Mouse (Mus musculus) testis, adult 2 months (tissue): ENCODE data around the gene Ifih1. TPM values are rescaled to one million over a fixed set of nuclear protein-coding genes. Genes with fewer than 3 reads are reported as not detected.

ENCODE experiments used
- H3K27ac ChIP-seq: fragments of 200-500 bp; 2 replicates; pipeline ENCODE4 v1.5.1; 2012; ENCODE audit warnings: low read depth, low read length; ENCODE audit not compliant: control insufficient read depth, insufficient read depth
- H3K27me3 ChIP-seq: fragments of 200-500 bp; 2 replicates; pipeline ENCODE4 v1.6.1; 2012; ENCODE audit warnings: mild to moderate bottlenecking, low read length, moderate library complexity; ENCODE audit not compliant: control insufficient read depth, insufficient read depth
- H3K36me3 ChIP-seq: fragments of 200-500 bp; 2 replicates; pipeline ENCODE4 v1.6.1; 2012; ENCODE audit warnings: mild to moderate bottlenecking, low read length; ENCODE audit not compliant: control insufficient read depth, insufficient read depth
- H3K4me1 ChIP-seq: fragments of 200-500 bp; 2 replicates; pipeline ENCODE4 v1.6.1; 2012; ENCODE audit warnings: low read length; ENCODE audit not compliant: control insufficient read depth, insufficient read depth
- H3K4me3 ChIP-seq: fragments of 200-500 bp; 2 replicates; pipeline ENCODE4 v1.5.1; 2012; ENCODE audit warnings: low read depth, mild to moderate bottlenecking, low read length, moderate library complexity, mixed read lengths; ENCODE audit not compliant: control insufficient read depth
- CTCF ChIP-seq: fragments of 200-500 bp; IDR thresholded peaks from 2 replicates; pipeline ENCODE4 v1.5.1; 2012; ENCODE audit warnings: low read depth, mild to moderate bottlenecking, inconsistent platforms, low read length, moderate library complexity; ENCODE audit not compliant: control insufficient read depth, insufficient read depth, insufficient replicate concordance
- POLR2A ChIP-seq: fragments of 200-500 bp; IDR thresholded peaks from 2 replicates; pipeline ENCODE4 v1.6.1; 2012; ENCODE audit warnings: low read depth, mild to moderate bottlenecking, inconsistent platforms, low read length, moderate library complexity; ENCODE audit not compliant: control insufficient read depth
- polyA plus RNA-seq: library from polyadenylated mRNA; depleted of rRNA; stranded (reverse); fragments of >200 nt; gene quantifications from 2 replicates; pipeline ENCODE4 v1.2.3, GENCODE M21; 2012

Gene Ifih1
- polyA plus RNA-seq, 1 experiment: 0.26 TPM

GRCm38 (mm10) chr2:62665536-62665935 lies 19.5 kb upstream of the Ifih1 start:
- Histone ChIP-seq H3K27me3 (no peaks in the 10 kb centered on the region), H3K4me3 (no peak overlapping the region), H3K27ac (no peak overlapping the region), H3K4me1 (peaks cover 7% of the 10 kb centered on the region), H3K36me3 (no peaks in the 10 kb centered on the region)
- TF ChIP-seq POLR2A: no peak

- no peaks in the 10 kb centered on the region for H3K36me3 ChIP-seq
- TF ChIP-seq POLR2A (no peak), CTCF (no peak)
- H3K4me3 ChIP-seq: peak overlapping the region; percentile 55
- H3K27ac ChIP-seq: peak overlapping the region; percentile 42
- peaks cover 7% of the 10 kb centered on the region for H3K4me1 ChIP-seq
- H3K27me3 ChIP-seq: no peaks in the 10 kb centered on the region
Observed at GRCm38 (mm10) chr2:62664839-62665238, 18.8 kb upstream of the Ifih1 start.

DNA sequence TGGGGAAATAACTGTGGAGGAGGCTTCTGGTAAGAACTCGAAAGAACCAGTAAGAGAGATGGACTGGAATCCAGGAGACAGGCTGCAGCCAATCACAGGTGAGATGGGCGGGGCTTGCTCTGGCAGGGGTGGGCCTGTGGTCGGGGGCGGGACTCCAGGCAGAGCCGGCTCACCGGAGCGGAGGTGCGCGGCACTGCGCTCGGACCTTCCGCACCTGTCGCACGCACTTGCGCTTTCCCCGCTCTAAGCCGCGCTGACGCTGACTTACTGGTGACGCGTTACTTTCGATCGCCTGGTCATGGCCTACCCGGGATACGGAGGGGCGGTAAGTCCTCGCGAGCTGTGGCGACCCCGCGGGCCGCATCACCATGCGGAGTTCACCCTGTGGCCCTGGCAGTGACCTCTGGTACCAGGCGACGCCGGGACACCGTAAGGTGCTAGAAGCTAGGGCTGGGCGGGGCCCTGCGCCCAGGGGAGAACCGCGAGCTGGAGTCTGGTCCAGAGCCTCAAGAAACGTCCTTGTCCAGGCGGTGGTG lies 18.1 kb upstream of the Ifih1 start, which contains the start of gene Gca:
TSS of gene Gca (plus strand) at position 151 of the 536 bp plus-strand sequence.
- peaks cover 7% of the 10 kb centered on the region for H3K4me1 ChIP-seq
- no peaks in the 10 kb centered on the region for H3K36me3 ChIP-seq
- H3K27ac ChIP-seq: peak within 1 kb of the TSS; percentile 83
- TF ChIP-seq POLR2A (peak; percentile 85), CTCF (no peak; the same call in 1 of the 2 replicates)
- peak within 1 kb of the TSS; percentile 90 for H3K4me3 ChIP-seq
- no peaks in the 10 kb centered on the region for H3K27me3 ChIP-seq

- TF ChIP-seq CTCF (no peak), POLR2A (no peak)
- Histone ChIP-seq H3K27ac (no peak overlapping the region), H3K27me3 (no peaks in the 10 kb centered on the region), H3K4me3 (no peak overlapping the region), H3K36me3 (no peaks in the 10 kb centered on the region), H3K4me1 (peaks cover 7% of the 10 kb centered on the region)
Observed at GRCm38 (mm10) chr2:62662560-62662959, 16.5 kb upstream of the Ifih1 start.

GRCm38 (mm10) chr2:62660565-62660964 lies 14.5 kb upstream of the Ifih1 start:
- Histone ChIP-seq H3K27ac (no peak overlapping the region), H3K36me3 (no peaks in the 10 kb centered on the region), H3K4me1 (peaks cover 6% of the 10 kb centered on the region), H3K27me3 (no peaks in the 10 kb centered on the region), H3K4me3 (no peak overlapping the region)
- TF ChIP-seq CTCF: no peak

DNA sequence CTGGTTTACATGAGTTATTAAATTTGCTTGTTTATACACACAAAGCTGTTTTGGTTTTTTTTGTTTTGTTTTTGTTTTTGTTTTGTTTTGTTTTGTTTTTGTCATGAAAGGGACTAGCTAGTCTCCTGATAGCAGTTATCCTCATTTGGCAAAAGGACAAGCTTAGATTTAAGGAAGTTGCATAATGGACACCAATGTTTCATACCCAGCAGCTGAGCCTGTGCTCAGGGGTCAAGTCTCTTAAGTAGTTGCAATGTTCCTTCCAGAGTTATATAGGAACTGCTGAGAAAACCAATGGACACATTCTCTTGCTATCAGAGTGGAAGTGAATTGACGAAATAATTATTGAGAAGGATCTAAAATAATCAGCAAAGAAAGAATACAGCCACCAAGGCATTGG lies 10.0 kb upstream of the Ifih1 start:
- Histone ChIP-seq H3K27me3 (no peaks in the 10 kb centered on the region), H3K4me3 (no peak overlapping the region), H3K36me3 (no peaks in the 10 kb centered on the region), H3K4me1 (no peaks in the 10 kb centered on the region), H3K27ac (no peak overlapping the region)
- TF ChIP-seq CTCF: no peak

GRCm38 (mm10) chr2:62654519-62655338 lies 8.7 kb upstream of the Ifih1 start:
- Histone ChIP-seq H3K4me3 (no peak overlapping the region), H3K36me3 (no peaks in the 10 kb centered on the region), H3K4me1 (no peaks in the 10 kb centered on the region), H3K27me3 (no peaks in the 10 kb centered on the region), H3K27ac (no peak overlapping the region)
- TF ChIP-seq CTCF (no peak), POLR2A (no peak)

DNA sequence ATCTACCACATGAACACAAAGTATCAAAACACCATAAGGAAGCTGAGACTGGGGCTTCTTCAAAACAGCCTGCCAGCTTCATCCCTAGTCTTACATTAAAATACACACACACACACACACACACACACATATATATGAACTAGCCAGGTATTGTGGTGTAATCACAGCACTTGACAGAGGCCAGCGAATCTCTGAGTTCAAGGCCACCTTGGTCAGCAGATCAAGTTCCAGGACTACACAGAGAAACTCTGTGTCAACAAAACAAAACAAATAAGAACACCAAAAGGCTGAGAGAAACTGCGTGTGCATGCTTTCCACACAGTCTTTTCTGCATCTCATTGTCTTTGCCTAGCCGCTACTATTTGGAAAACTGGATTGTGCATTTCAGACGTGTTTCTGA lies 6.4 kb upstream of the Ifih1 start:
- Histone ChIP-seq H3K4me3 (no peak overlapping the region), H3K27me3 (no peaks in the 10 kb centered on the region), H3K36me3 (no peaks in the 10 kb centered on the region), H3K27ac (no peak overlapping the region), H3K4me1 (no peaks in the 10 kb centered on the region)
- TF ChIP-seq POLR2A: no peak
- no peak for TF ChIP-seq CTCF
